Mouse (Mus musculus) heart, adult 9 months (tissue): ENCODE data around the gene Scpep1.

Experiments used
- DNase-seq, 2 experiments: peaks; one replicate each; pipeline ENCODE4 v3.0.0; 2022; ENCODE audit warnings: low spot score in 2 of 2

The Scpep1 gene

DNA sequence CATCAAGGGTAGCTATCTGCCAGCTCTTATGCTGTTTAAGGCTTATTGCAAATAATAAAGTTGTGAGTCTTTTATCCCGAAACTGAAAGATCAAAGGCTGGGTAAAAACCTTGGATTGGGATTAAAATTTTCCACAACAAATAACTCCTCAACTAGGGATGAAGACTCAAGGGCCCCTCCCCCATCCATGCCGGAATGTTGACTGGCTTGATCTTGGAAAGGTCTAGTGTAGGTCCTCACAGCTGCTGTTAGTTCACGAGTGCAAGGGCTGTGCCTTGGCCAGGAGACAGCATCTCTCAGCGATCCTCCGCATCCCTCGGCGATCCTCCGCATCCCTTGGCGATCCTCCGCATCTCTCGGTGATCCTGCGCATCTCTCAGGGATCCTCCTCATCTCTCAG lies 77.3 kb downstream of the Scpep1 start:
- no peak for DNase-seq
